Mouse (Mus musculus): ENCODE results near the gene Bckdha. TPM values are rescaled to one million over a fixed set of nuclear protein-coding genes. Genes with fewer than 3 reads are reported as not detected.

Gene Bckdha
- polyA plus RNA-seq, 1 experiment, result 140 TPM

DNA sequence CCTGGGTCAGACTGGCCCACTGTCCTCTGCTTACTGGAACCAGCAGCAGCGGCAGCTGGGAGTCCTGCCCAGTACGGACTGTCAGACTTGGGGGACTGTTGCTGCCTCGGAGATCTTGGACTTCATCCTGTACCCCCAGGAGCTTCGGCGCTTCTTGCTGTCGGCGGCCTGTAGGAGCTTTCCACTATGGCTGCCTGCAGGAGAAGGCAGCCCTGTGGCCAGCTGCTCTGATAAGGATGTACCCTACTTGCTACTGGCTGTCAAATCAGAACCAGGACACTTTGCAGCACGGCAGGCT is 30.5 kb downstream of the Bckdha start:
- Histone ChIP-seq H3K4me3 (replicated peaks; ENCODE audit: extremely low read depth, low read depth, low read length) (no peak overlapping the region), H3K4me1 (ENCODE audit: control insufficient read depth, insufficient read depth, low read length) (peaks cover 7% of the 10 kb centered on the region)
- WGBS, result 63% methylated on average over 8 of the region's 8 CpGs
- TF ChIP-seq POLR2A (IDR thresholded peaks at IDR 0.05; ENCODE audit: borderline replicate concordance, extremely low read depth, low read depth, low read length) (no peak), CTCF (IDR thresholded peaks at IDR 0.05; ENCODE audit: insufficient read depth, low read length) (no peak)
- no peak for DNase-seq

- TF ChIP-seq POLR2A (IDR thresholded peaks at IDR 0.05; ENCODE audit: borderline replicate concordance, extremely low read depth, low read depth, low read length), result peak; percentile 42; the same call in 1 of the 2 replicates
- no peak for TF ChIP-seq CTCF (IDR thresholded peaks at IDR 0.05; ENCODE audit: insufficient read depth, low read length)
- 17% methylated on average over 37 of the region's 38 CpGs for WGBS
- Histone ChIP-seq H3K4me3 (replicated peaks; ENCODE audit: extremely low read depth, low read depth, low read length) (peak overlapping the region; percentile 81), H3K4me1 (ENCODE audit: control insufficient read depth, insufficient read depth, low read length) (peaks cover 7% of the 10 kb centered on the region)
- DNase-seq, result peak; percentile 61
Measured at GRCm38 (mm10) chr7:25627431-25628322, 31.1 kb downstream of the Bckdha start.

DNA sequence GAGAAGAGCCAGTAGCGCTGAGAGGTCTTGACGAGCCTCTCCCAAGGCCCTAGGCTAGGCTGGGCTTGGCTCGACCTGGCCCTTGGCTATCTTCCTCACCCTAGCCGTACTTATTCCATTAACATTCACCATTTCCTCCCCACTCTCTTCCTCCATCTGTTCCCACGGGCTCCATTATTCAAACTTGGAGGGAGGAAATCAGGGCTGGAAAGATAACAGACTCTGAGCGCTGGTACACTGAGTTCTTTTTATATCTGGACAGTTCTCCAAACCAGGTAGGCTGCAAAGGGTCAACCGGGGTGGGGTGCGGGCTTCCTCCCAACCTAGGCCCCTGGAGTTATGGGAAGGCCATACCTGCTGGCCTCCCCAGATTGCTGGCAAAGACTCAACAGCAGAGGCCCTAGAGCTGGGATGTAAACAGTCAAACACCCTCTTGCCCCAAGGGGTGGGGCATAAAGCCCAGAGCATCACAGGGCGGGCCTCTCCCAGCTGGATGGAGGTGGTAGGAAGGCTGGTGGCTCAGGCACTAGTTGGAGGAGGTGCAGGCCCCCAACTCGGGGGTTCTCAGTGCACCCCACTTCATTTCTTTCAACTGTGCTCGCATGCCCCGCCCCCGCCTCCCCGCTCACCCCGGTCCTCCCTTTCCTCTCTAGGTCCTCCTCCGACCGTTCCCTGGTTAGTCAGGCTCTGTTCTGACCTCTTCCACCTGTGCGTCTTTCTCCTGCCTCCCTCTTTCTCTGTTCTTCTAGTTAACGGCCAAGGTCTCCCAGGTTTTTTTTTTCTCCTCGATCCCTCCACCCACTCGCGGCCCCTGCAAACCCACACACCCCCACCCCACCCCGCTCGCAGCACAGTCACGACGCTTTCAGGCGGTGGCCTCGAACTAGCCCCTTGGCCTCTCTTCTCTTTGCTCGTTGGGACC is 32.0 kb downstream of the Bckdha start, which contains the start of gene B3gnt8:
B3gnt8 (plus strand) TSS at position 146 of the 922 bp plus-strand sequence.
- WGBS, result 9% methylated on average over 28 of the region's 29 CpGs
- Histone ChIP-seq H3K4me3 (replicated peaks; ENCODE audit: extremely low read depth, low read depth, low read length) (peak within 1 kb of the TSS; percentile 81), H3K4me1 (ENCODE audit: control insufficient read depth, insufficient read depth, low read length) (peaks cover 7% of the 10 kb centered on the region)
- no peak; the same call in 1 of the 2 replicates for TF ChIP-seq POLR2A (IDR thresholded peaks at IDR 0.05; ENCODE audit: borderline replicate concordance, extremely low read depth, low read depth, low read length)
- no peak for TF ChIP-seq CTCF (IDR thresholded peaks at IDR 0.05; ENCODE audit: insufficient read depth, low read length)
- peak; percentile 47 for DNase-seq

DNA sequence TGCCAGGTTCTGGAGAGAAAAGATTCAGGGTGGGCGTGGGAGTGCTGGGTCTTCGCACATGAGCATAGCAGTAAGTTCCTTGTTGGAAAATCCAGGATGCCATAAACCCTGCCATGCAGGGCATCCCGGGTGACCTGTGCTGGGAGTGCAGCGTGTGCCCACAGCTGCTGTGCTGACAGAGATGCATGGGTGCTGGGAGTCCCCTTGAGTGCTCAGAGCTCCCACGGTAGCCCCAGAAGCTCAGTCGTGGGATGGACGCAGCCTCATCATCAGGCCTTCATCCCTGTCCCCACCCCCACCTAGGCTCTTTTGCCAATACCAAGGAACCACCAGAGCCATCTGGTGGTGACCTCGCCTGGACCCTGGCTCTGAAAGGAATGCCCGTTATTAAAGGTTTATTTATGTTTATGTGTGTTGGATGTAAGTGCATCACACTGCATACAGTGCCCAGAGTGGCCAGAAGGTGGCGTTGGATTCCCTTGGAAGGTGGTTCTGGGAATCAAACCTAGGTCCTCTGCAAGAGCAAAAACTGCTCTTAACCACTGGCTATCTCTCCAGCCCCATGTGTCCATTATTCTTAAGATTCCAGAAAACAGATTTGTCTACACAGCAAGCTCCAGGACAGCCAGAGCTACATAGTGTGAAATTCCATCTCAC is 33.1 kb downstream of the Bckdha start:
- WGBS, result 75% methylated on average over 10 of the region's 10 CpGs
- H3K4me1 ChIP-seq (ENCODE audit: control insufficient read depth, insufficient read depth, low read length), result peaks cover 7% of the 10 kb centered on the region
- no peak overlapping the region for H3K4me3 ChIP-seq (replicated peaks; ENCODE audit: extremely low read depth, low read depth, low read length)
- peak; percentile 46; the same call in 1 of the 2 replicates for TF ChIP-seq CTCF (IDR thresholded peaks at IDR 0.05; ENCODE audit: insufficient read depth, low read length)
- no peak for TF ChIP-seq POLR2A (IDR thresholded peaks at IDR 0.05; ENCODE audit: borderline replicate concordance, extremely low read depth, low read depth, low read length)
- DNase-seq, result no peak

GRCm38 (mm10) chr7:25624851-25625250 is 33.9 kb downstream of the Bckdha start:
- no peak for TF ChIP-seq CTCF (IDR thresholded peaks at IDR 0.05; ENCODE audit: insufficient read depth, low read length)
- TF ChIP-seq POLR2A (IDR thresholded peaks at IDR 0.05; ENCODE audit: borderline replicate concordance, extremely low read depth, low read depth, low read length), result no peak
- no peak for DNase-seq
- Histone ChIP-seq H3K4me3 (replicated peaks; ENCODE audit: extremely low read depth, low read depth, low read length) (no peak overlapping the region), H3K4me1 (ENCODE audit: control insufficient read depth, insufficient read depth, low read length) (peaks cover 7% of the 10 kb centered on the region)
- 66% methylated on average over 5 of the region's 5 CpGs for WGBS

- 92% methylated on average over 11 of the region's 11 CpGs for WGBS
- DNase-seq, result no peak
- peaks cover 7% of the 10 kb centered on the region for H3K4me1 ChIP-seq (ENCODE audit: control insufficient read depth, insufficient read depth, low read length)
- TF ChIP-seq POLR2A (IDR thresholded peaks at IDR 0.05; ENCODE audit: borderline replicate concordance, extremely low read depth, low read depth, low read length) (no peak), CTCF (IDR thresholded peaks at IDR 0.05; ENCODE audit: insufficient read depth, low read length) (no peak)
- no peak overlapping the region for H3K4me3 ChIP-seq (replicated peaks; ENCODE audit: extremely low read depth, low read depth, low read length)
Measured at GRCm38 (mm10) chr7:25623857-25624370, 34.9 kb downstream of the Bckdha start.

DNA sequence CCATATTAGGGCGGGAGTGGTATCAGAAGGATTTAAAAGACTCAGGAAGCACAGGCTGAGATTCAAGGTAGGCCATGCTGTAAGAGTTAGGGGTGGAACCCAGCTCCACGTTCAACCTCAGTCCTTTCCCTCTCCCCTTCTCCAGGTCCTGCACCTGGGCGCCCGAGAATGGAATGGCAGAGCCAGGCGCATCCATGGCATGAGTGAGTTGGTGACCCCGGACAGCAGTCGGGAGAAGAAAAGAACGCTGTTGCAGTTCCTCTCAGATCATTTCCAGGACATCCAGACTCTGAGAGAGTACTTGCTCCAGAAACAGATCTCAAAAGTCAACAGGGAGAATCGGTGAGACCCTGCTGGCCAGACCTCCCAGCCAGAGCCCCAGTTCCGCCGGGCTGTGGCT is 38.0 kb downstream of the Bckdha start:
- TF ChIP-seq CTCF (IDR thresholded peaks at IDR 0.05; ENCODE audit: insufficient read depth, low read length), result no peak
- no peak for TF ChIP-seq POLR2A (IDR thresholded peaks at IDR 0.05; ENCODE audit: borderline replicate concordance, extremely low read depth, low read depth, low read length)
- no peak for DNase-seq

GRCm38 (mm10) chr7:25620101-25620500 is 38.7 kb downstream of the Bckdha start:
- no peaks in the 10 kb centered on the region for H3K4me1 ChIP-seq (ENCODE audit: control insufficient read depth, insufficient read depth, low read length)
- H3K4me3 ChIP-seq (replicated peaks; ENCODE audit: extremely low read depth, low read depth, low read length), result no peak overlapping the region
- 94% methylated on average over 5 of the region's 5 CpGs for WGBS
- DNase-seq, result no peak
- TF ChIP-seq POLR2A (IDR thresholded peaks at IDR 0.05; ENCODE audit: borderline replicate concordance, extremely low read depth, low read depth, low read length) (no peak), CTCF (IDR thresholded peaks at IDR 0.05; ENCODE audit: insufficient read depth, low read length) (no peak)

More for the DNA sequence above, 38.0 kb downstream of the Bckdha start:
- H3K4me1 ChIP-seq (ENCODE audit: control insufficient read depth, insufficient read depth, low read length), result no peaks in the 10 kb centered on the region
- no peak overlapping the region for H3K4me3 ChIP-seq (replicated peaks; ENCODE audit: extremely low read depth, low read depth, low read length)
- 89% methylated on average over 11 of the region's 11 CpGs for WGBS

GRCm38 (mm10) chr7:25619722-25619991 is 39.1 kb downstream of the Bckdha start:
- TF ChIP-seq POLR2A (IDR thresholded peaks at IDR 0.05; ENCODE audit: borderline replicate concordance, extremely low read depth, low read depth, low read length) (no peak), CTCF (IDR thresholded peaks at IDR 0.05; ENCODE audit: insufficient read depth, low read length) (no peak)
- 18% methylated on average over 5 of the region's 5 CpGs for WGBS
- Histone ChIP-seq H3K4me1 (ENCODE audit: control insufficient read depth, insufficient read depth, low read length) (no peaks in the 10 kb centered on the region), H3K4me3 (replicated peaks; ENCODE audit: extremely low read depth, low read depth, low read length) (peak overlapping the region; percentile 48)
- DNase-seq, result no peak
